Mouse (Mus musculus): ENCODE results near the gene Aldh3a2. TPM values are rescaled to one million over a fixed set of nuclear protein-coding genes. Genes with fewer than 3 reads are reported as not detected.

Aldh3a2 gene
- total and polyA plus RNA-seq, 3 experiments = 11.0 to 15.0 TPM; not detected in 1

DNA sequence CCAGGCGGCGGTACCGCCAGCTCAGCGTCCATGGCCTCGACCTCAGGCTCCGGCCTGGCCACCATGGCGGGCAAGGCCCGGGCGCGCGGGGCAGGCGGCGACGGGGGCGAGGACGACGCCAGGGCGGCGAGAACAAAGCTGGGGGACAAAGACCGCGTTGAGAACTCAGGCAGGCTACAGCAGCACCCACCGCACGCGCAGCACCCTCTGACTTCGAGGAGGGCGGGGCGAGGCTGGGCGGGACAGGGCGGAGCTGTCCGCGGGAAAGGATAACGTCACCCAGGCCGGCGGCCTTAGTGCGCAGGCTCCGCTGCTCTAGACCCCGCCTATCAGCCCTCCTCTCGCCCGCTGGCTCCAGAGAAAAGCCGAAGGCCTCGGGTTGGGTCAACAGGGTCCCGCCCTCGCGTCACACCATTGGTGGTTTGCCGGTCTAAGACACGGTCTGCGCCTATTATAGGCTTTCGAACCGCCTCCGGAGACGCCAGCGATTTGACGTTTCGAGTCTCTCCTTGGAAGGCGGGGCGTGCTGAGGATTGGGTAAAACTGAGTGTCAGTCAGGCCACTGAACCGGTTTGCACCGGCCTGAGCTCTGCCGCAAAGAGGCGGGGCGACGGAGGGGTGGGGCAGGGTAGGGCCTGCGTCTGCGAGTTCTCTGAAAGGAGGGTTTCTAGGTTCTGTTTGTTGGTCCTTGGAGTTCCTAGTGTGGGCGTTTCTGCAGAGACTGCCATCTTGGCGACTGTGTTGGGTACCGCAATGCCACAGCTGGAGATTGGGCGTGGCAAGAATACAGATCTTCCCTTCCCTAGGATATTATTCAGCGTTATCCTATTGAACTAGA lies 92.2 kb downstream of the Aldh3a2 start, which contains the start of gene Usp22 (continued):
- TF ChIP-seq RCOR1 (IDR thresholded peaks at IDR 0.05; ENCODE audit: low read depth, low read length) (peak; percentile 51; the same call in 1 of the 2 replicates), CHD2 (IDR thresholded peaks at IDR 0.05; ENCODE audit: low read length) (peak; percentile 69), POLR2A (IDR thresholded peaks at IDR 0.05; ENCODE audit: control insufficient read depth in 1 of 2, insufficient read depth in 1 of 2, low read depth in 1 of 2, low read length in 2 of 2, poor library complexity in 1 of 2) (peak; percentile 50 to 85; a peak in 3 of 4 replicates), ZNF384 (IDR thresholded peaks at IDR 0.05; ENCODE audit: low read depth, low read length) (0 out of 2 replicates have a peak, but pooled peaks have one; percentile 10), TBP (IDR thresholded peaks at IDR 0.05; ENCODE audit: low read depth, low read length) (peak; percentile 60), ZMIZ1 (IDR thresholded peaks at IDR 0.05; ENCODE audit: low read depth, low read length) (0 out of 2 replicates have a peak, but pooled peaks have one; percentile 49), POLR2AphosphoS5 (IDR thresholded peaks at IDR 0.05; ENCODE audit: borderline replicate concordance, low read depth, low read length) (no peak), HCFC1 (IDR thresholded peaks at IDR 0.05; ENCODE audit: low read depth, low read length) (peak; percentile 75), ELF1 (IDR thresholded peaks at IDR 0.05; ENCODE audit: low read depth, low read length) (peak; percentile 36; the same call in 1 of the 2 replicates), KAT2A (conservative IDR thresholded peaks at IDR 0.05; ENCODE audit: low read depth, low read length) (0 out of 2 replicates have a peak, but pooled peaks have one; percentile 9), EP300 (IDR thresholded peaks at IDR 0.05; ENCODE audit: low read depth in 1 of 2, low read length in 2 of 2) (peak in 1 of 2 experiments; percentile 6; a peak in 1 of 4 replicates), NELFE (IDR thresholded peaks at IDR 0.05; ENCODE audit: low read depth, low read length) (peak; percentile 89)

- TF ChIP-seq USF2 (IDR thresholded peaks at IDR 0.05; ENCODE audit: borderline replicate concordance in 1 of 2, insufficient read depth in 1 of 2, low read depth in 1 of 2, low read length in 2 of 2) (no peak), RCOR1 (IDR thresholded peaks at IDR 0.05; ENCODE audit: low read depth, low read length) (no peak), HCFC1 (IDR thresholded peaks at IDR 0.05; ENCODE audit: low read depth, low read length) (no peak), EP300 (IDR thresholded peaks at IDR 0.05; ENCODE audit: low read depth in 1 of 2, low read length in 2 of 2) (no peak), SIN3A (IDR thresholded peaks at IDR 0.05; ENCODE audit: low read length) (peak; percentile 51; the same call in 1 of the 2 replicates), MAX (IDR thresholded peaks at IDR 0.05; ENCODE audit: low read length) (no peak), USF1 (IDR thresholded peaks at IDR 0.05; ENCODE audit: low read depth, low read length) (no peak), MEF2A (IDR thresholded peaks at IDR 0.05; ENCODE audit: extremely low read depth, insufficient replicate concordance, low read depth, low read length, poor library complexity, severe bottlenecking) (no peak), ZKSCAN1 (IDR thresholded peaks at IDR 0.05; ENCODE audit: low read depth, low read length) (no peak), UBTF (IDR thresholded peaks at IDR 0.05; ENCODE audit: borderline replicate concordance, insufficient read depth, low read depth, low read length) (no peak), ZNF384 (IDR thresholded peaks at IDR 0.05; ENCODE audit: low read depth, low read length) (no peak), E2F4 (IDR thresholded peaks at IDR 0.05; ENCODE audit: borderline replicate concordance, low read depth, low read length) (no peak), CHD1 (IDR thresholded peaks at IDR 0.05; ENCODE audit: low read depth, low read length) (no peak), POLR2AphosphoS2 (IDR thresholded peaks at IDR 0.05; ENCODE audit: low read length) (no peak), MYC (IDR thresholded peaks at IDR 0.05; ENCODE audit: low read depth, low read length) (no peak), BHLHE40 (IDR thresholded peaks at IDR 0.05; ENCODE audit: borderline replicate concordance, low read depth, low read length) (no peak), NELFE (IDR thresholded peaks at IDR 0.05; ENCODE audit: low read depth, low read length) (no peak), KAT2A (conservative IDR thresholded peaks at IDR 0.05; ENCODE audit: low read depth, low read length) (no peak), MAFK (IDR thresholded peaks at IDR 0.05; ENCODE audit: borderline replicate concordance, low read depth, low read length) (no peak), MXI1 (IDR thresholded peaks at IDR 0.05; ENCODE audit: low read depth, low read length) (peak; percentile 71; the same call in 1 of the 2 replicates), CTCF (IDR thresholded peaks at IDR 0.05 in 2 of 3, conservative IDR thresholded peaks at IDR 0.05 in 1 of 3; ENCODE audit: control insufficient read depth in 1 of 3, insufficient read depth in 1 of 3, low read depth in 2 of 3, low read length in 3 of 3, poor library complexity in 1 of 3, severe bottlenecking in 1 of 3) (peak; percentile 20 to 27 (median 20); a peak in 3 of 6 replicates), TAL1 (IDR thresholded peaks at IDR 0.05; ENCODE audit: low read length) (no peak), ELF1 (IDR thresholded peaks at IDR 0.05; ENCODE audit: low read depth, low read length) (0 out of 2 replicates have a peak, but pooled peaks have one; percentile 7)
- peak overlapping the region; percentile 78 to 85 for H3K4me3 ChIP-seq (ENCODE audit: control insufficient read depth in 1 of 2, insufficient read depth in 1 of 2, low read depth in 2 of 2, low read length in 2 of 2)
- peaks cover 12 to 13% of the 10 kb centered on the region in 2 experiments for H3K4me1 ChIP-seq (ENCODE audit: control insufficient read depth in 1 of 2, insufficient read depth in 2 of 2, low read length in 2 of 2)
- peak overlapping the region; percentile 79 for H3K9ac ChIP-seq (ENCODE audit: control insufficient read depth, low read depth, low read length, poor library complexity, severe bottlenecking)
- H3K36me3 ChIP-seq (ENCODE audit: control insufficient read depth in 1 of 2, insufficient read depth in 2 of 2, low read length in 2 of 2) = peaks cover 0 to 18% of the 10 kb centered on the region in 2 experiments; a peak in 2 of 4 replicates
- H3K27me3 ChIP-seq (ENCODE audit: control insufficient read depth in 1 of 2, insufficient read depth in 2 of 2, low read length in 2 of 2) = no peaks in the 10 kb centered on the region; a peak in 1 of 4 replicates
- peak; percentile 76 for DNase-seq (ENCODE audit: low read depth, low spot score)
- peak overlapping the region; percentile 60 for H3K27ac ChIP-seq (ENCODE audit: control insufficient read depth, low read depth, low read length)
- no peaks in the 10 kb centered on the region for H3K9me3 ChIP-seq (replicated peaks; ENCODE audit: insufficient read depth, low read length)
- peaks cover 22% of the 10 kb centered on the region for H3K79me2 ChIP-seq (ENCODE audit: control insufficient read depth, insufficient read depth, low read length, poor library complexity)
Measured at GRCm38 (mm10) chr11:61174291-61174820, 92.9 kb downstream of the Aldh3a2 start.

All from MEL (cell line).